Mouse (Mus musculus) ovary, postnatal 14 days (tissue): Measurements from ENCODE around the gene Txnrd2.

Experiments used
- DNase-seq: peaks from one replicate; pipeline ENCODE4 v3.0.0; 2022; ENCODE audit warnings: low spot score

Gene Txnrd2

DNA sequence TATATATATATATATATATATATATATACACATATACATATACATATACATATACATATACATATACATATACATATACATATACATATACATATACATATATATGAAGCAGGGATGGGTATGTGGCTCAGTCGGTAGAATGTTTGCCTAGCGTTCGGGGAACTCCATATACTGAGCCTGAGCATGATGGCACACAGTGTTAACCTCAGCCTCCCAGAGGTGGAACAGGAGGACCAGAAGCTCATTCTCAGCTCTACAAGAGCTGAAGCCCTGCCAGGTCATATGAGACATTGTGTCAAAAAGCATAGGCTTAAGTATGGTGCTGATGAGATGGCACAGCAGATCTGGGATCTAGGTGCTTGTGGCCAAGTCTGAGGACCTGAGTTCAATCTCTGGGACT lies 64.1 kb downstream of the Txnrd2 start:
- no peak for DNase-seq

DNA sequence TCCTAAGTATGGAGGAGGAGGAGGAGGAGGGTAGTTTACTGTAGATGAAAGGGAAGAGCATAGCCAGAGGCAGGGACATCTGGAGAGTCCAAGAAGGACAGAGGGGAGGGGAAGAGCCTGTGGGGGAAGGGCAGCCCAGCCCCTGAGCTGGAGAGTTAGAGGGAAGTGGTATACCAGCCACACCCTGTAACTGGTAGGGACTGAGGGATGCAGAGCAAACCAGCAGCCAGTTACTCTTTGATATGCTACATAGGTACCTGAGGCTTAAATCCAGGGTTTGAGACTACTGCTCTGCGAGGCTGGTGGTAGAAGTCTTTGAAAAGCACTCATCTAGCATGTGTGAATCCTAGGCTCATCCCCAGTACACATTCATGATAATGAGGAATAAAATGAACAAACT lies 64.7 kb downstream of the Txnrd2 start:
- DNase-seq: no peak

DNA sequence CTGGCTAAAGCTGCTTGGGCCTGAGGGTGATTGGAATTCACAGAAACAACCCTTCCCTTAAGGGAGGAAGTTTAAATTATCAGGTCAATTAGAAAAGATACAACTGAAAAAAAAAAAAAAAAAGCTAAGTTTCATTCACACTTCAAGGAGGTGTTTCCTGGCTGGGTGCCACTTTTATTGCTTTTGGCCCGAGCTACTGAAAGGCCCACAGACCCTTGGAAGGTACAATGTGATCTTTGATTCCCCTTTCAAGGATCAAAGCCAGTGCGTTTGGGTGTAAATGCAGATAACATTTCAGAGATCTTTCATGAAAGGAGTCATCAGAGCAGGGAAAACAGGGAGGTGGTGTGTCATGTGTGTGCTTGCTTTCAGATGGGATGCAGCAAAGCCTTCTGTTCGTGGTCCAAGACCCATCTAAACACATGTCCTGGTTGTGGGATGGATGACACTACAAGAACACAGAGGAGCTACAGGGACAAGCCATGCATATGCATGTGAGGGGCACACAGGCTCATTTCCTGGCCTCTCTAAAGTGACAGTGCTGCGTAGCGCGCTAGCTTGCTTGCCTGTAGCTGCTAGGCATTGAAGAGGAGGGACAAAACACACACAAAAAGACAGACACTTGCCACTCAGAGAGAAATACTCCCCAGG lies 71.8 kb downstream of the Txnrd2 start:
- DNase-seq: peak; percentile 8

DNA sequence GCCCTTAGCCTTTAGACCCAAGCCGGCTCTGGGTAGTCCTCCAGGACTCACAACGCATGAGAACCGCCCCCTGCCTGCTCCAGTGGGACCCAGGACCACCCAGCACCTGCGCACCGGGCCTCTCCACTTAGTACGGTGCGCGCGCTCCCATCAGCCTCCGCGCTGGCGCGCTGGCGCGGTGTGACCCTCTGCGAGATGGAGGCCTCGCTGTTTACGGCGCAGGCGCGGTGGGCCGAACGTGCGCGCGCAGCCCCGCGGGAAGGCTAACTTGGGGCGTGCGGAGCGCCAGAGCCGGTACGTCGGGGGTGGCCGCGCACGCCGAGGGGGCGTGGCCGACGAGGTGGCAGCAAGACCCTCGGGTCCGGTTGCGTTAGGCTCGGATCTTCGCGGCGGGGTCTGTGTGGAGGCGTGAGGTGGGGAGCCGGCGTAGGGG lies 72.4 kb downstream of the Txnrd2 start, which contains the start of the genes Gnb1l and Rtl10:
Gnb1l (plus strand) TSS at position 156 of the 433 bp plus-strand sequence.
Rtl10 (plus strand) TSS at position 344 of the 433 bp plus-strand sequence.
- peak; percentile 90 for DNase-seq

DNA sequence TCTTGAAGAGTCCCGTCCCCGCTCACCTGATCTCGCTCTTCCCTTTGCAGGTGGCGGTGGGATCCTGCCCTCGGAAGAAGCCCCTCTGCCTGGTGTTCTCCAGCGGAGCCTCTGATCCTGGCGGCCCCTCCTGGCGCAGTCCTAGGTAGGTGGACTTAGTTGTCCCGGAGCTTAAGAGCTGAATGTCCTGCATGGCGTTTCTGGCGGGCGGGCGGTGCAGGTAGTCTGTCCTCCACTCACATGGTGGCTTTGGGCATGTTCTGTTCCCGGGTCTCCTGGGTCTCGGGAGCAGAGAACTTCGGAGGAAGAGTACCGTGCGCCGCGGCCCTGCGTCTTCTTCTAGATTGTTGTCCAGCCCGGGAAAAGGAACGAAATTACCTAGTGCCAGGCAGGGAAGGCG lies 72.8 kb downstream of the Txnrd2 start:
- no peak for DNase-seq

DNA sequence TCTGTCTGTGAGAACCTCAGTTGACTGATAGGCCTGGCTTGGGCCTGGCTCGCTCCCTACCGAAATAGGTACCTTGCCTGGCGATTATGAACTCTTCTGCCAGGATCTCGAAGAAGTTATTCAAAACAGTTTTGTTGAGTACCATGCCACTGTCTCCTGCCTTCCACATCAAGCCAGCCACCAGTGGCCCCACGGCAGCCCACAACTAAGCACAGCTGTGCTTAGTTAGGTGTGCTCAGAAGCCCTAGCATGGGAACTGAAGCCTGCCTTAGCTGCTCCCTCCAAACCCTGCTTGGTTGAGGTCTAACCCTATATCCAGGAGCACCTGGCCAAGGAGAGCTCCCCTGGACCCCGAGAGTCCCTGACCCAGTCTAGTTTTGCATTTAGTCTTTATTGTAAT lies 75.3 kb downstream of the Txnrd2 start:
- DNase-seq: no peak

DNA sequence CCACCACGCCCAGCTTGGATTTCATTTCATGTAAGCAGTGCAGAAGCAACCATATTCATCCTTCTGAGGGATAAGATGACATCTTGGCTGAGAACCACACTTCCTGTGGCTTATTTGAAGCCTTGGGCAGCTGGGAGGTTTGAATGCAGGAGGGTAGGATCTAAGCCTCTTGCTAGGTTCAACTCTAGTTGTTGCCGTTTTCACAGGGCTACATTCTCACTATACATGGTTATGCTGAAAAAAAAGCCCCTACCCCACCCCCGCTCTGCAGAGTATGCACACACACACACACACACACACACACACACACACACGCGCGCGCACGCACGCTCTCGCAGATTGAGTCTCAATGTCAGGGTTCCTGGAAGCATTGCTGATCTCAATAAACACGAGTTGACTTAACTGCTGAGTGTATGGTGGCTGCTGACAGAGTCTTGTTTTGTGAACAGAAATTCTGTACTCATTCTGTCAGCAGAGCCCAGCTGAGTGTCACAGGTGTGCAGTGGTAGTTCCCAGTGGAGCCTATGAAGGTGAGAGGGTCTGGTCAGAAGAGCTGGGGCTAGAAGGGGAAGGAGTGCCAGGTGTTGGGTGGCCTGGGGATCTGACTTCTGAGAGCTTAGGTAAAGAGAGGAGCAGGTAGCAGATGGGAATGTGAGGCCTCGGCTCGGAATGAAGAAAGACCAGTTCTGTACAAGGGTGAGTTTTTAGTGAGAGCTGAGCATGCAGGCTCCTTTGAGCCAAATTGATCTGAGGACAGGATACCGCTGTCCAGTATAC lies 77.6 kb downstream of the Txnrd2 start:
- DNase-seq: no peak

DNA sequence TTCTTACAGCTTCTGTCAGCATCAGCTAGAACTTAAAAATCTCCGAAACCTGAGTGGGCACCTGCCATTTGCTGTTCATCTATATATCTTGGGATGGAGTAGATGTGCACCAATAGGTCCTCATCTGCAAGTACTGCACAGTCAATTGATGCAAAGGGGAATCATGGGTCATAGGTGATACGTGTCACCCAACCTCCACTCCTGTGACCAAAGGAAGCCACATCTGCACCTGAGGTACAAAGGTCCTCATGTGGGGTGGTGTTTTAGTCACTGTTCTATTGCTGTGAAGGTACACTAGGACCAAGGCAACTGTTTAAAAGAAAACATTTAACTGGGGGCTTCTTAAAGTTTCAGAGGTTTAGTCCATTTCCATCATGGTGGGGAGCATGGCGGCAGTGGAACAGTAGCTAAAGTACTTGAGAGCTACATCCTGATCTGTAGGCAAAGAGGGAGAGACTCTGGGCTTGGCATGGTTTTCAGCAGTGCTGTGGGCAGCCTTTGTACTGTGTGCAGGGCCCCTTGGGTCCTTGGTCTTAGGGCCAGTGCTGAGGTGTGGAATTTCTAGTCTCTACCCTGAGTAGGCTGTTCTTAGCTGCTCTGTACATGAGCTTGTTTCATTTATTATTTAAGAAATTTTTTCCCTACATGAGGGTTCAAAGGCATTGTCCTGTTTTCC lies 80.5 kb downstream of the Txnrd2 start:
- DNase-seq: no peak

DNA sequence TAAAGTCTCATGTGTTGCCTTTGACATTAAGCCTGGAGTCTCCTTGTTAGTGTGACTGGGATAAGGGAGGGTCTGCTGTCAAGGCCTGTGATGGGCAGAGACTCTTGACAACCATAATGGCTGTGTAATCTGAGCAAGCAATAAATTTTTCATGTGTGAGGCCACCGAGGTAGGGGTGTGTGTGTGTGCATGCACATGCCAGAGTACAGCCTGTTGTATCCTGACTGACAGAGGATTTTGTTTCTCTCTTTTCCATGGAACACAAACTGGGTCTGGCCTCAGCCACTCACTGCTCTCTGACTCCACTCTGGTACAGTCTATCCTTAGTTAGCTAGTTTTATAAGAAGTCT lies 81.0 kb downstream of the Txnrd2 start:
- no peak for DNase-seq

DNA sequence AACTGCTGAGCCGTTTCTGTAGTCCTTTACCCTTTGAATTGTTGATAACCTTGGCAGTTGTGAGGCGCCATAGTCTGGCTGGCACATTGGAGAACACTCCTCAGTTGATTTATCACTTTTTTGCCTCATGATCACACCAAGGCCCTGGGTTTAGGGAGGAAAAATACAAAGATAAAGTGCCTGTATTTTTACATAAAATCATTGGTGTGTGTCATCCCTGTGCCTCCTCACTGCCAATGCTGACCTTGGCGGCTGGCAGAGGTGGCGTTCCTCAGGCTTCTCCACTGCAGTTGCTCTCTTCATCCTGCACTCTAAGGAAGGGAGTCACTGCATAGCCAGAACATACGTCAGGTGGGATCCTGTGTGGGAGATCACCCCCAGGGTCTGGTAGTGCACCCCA lies 85.6 kb downstream of the Txnrd2 start:
- no peak for DNase-seq

DNA sequence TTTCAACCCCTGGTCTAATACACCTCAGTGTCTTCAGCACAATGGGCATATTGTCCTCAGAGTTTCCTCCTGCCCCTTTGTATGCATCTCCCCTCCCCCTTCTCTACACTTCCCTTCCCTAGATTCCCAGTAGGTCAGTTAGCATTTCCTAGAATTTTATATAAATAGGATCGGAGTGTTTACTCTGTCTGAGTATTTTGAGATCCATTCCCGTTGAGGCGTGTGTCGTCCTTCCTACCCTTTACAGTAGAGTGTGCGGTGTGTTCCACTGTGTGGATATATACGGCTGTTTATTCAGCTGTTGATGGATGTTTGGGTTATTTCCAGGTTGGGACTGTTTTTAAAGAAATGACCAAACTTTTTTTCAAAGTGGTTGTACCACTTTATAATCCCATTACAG lies 87.3 kb downstream of the Txnrd2 start:
- DNase-seq: no peak

DNA sequence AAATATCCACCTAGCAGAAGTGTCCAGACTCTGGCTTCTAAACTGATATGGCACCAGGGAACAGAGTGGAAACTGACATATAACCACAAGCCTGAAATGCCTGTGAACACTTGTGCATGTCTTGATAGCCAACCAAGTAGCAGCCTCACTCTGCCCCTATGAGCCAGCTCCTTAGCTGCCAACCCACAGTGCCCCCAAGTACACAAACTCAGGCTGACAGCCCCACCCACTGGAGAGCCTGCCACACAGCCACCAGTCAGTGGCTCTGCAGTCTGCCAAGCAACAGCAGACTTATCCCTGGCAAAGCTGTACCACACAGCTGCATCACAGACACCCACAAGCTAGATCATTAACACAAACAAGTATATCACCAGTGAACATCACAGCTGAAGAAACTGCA lies 91.9 kb downstream of the Txnrd2 start:
- DNase-seq: no peak

DNA sequence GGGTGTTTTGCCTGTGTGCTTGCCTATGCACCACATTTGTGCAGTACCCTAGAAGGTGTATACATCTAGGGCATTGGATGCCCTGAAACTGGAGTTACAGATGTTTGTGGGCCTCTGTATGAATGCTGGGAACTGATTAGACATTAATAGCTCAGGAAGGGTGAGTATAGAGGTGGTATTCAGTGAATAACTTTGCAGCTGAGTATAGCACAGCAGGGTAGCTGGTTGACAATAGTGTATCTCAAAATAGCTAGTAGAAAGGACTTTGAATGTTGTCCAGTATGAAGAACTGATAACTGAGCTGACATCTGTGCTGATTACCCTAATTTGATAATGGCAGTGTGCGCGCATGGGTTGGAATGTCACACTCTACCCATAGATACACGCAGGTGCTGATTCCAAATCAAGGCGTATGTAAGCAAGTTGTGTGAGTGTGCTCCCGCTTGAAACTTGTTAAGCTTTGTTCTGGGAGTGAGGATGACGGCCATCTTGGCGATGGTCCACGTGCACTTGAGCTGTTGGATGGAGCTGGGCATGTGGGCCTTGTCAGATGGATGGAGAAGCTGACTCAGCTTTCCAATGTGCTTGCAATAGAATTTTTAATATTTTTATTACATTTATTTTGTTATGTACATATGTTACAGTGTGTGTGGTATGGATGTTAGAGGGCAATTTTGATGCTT lies 97.5 kb downstream of the Txnrd2 start:
- no peak for DNase-seq

DNA sequence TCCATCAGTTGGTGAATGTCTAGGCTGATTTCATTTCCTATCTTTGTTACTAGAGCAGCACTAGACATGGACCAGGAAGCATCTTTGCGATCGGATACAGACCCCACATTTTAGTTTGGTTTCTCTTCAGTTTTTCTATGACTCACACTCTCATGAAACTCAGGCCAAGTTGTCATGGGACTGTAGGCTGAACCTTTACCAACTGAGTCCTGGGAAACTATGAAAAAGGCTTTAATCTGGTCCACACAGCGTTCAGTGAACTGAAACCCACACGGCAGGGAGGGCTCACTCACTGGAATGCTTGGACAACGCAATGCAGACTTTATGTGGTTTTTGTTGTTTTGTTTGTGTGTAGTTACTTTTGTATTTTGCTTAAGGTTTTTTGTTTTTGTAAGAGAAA lies 102.5 kb downstream of the Txnrd2 start:
- no peak for DNase-seq
